Mouse (Mus musculus) spleen, postnatal 14 days (tissue): ENCODE measurements around the gene Manf.

Experiments used
- DNase-seq, 2 experiments: peaks; one replicate each; pipeline ENCODE4 v3.0.0; 2021 to 2022; ENCODE audit warnings: low spot score in 2 of 2

The Manf gene

GRCm38 (mm10) chr9:106884996-106885900 lies 6.5 kb downstream of the Manf start:
- DNase-seq: no peak

GRCm38 (mm10) chr9:106884306-106884705 lies 7.5 kb downstream of the Manf start:
- no peak for DNase-seq

- DNase-seq: no peak
Measured at GRCm38 (mm10) chr9:106883085-106883484, 8.7 kb downstream of the Manf start.

GRCm38 (mm10) chr9:106882176-106882575 lies 9.6 kb downstream of the Manf start:
- no peak for DNase-seq

GRCm38 (mm10) chr9:106881071-106881755 lies 10.6 kb downstream of the Manf start:
- DNase-seq: no peak

GRCm38 (mm10) chr9:106879471-106879870 lies 12.3 kb downstream of the Manf start:
- DNase-seq: no peak

- no peak for DNase-seq
Measured at GRCm38 (mm10) chr9:106876666-106877065, 15.1 kb downstream of the Manf start.

GRCm38 (mm10) chr9:106874216-106874615 lies 17.6 kb downstream of the Manf start:
- DNase-seq: no peak

- DNase-seq: no peak
Measured at GRCm38 (mm10) chr9:106858036-106858435, 33.7 kb downstream of the Manf start.

- no peak for DNase-seq
Measured at GRCm38 (mm10) chr9:106856664-106857063, 35.1 kb downstream of the Manf start.

GRCm38 (mm10) chr9:106842800-106843199 lies 49.0 kb downstream of the Manf start:
- no peak for DNase-seq

- DNase-seq: no peak
Measured at GRCm38 (mm10) chr9:106840569-106840968, 51.2 kb downstream of the Manf start.

GRCm38 (mm10) chr9:106822381-106823104 lies 69.2 kb downstream of the Manf start:
- peak; percentile 76 to 80 for DNase-seq

- DNase-seq: peak; percentile 75 to 84
Measured at GRCm38 (mm10) chr9:106821618-106822380, 70.0 kb downstream of the Manf start, which contains the start of gene Dcaf1. TSS of gene Dcaf1 (plus strand) at chr9:106821874.

GRCm38 (mm10) chr9:106821050-106821617 lies 70.6 kb downstream of the Manf start:
- DNase-seq: no peak

- peak in 1 of 2 experiments; percentile 16 for DNase-seq
Measured at GRCm38 (mm10) chr9:106819201-106819600, 72.6 kb downstream of the Manf start.

- no peak for DNase-seq
Measured at GRCm38 (mm10) chr9:106818191-106818590, 73.6 kb downstream of the Manf start.

GRCm38 (mm10) chr9:106806503-106806902 lies 85.3 kb downstream of the Manf start:
- no peak for DNase-seq

GRCm38 (mm10) chr9:106790831-106791230 lies 100.9 kb downstream of the Manf start:
- no peak for DNase-seq

GRCm38 (mm10) chr9:106789363-106789762 lies 102.4 kb downstream of the Manf start:
- DNase-seq: no peak

- DNase-seq: peak; percentile 73 to 82
Measured at GRCm38 (mm10) chr9:106788812-106789321, 102.9 kb downstream of the Manf start, which contains the start of gene Rad54l2. TSS of gene Rad54l2 (minus strand) at chr9:106789194.
